Mouse (Mus musculus): ENCODE results near the gene Taco1. TPM values are rescaled to one million over a fixed set of nuclear protein-coding genes. Genes with fewer than 3 reads are reported as not detected.

Taco1 gene
- polyA plus RNA-seq, 1 experiment from 2014 or later: 7.4 TPM

DNA sequence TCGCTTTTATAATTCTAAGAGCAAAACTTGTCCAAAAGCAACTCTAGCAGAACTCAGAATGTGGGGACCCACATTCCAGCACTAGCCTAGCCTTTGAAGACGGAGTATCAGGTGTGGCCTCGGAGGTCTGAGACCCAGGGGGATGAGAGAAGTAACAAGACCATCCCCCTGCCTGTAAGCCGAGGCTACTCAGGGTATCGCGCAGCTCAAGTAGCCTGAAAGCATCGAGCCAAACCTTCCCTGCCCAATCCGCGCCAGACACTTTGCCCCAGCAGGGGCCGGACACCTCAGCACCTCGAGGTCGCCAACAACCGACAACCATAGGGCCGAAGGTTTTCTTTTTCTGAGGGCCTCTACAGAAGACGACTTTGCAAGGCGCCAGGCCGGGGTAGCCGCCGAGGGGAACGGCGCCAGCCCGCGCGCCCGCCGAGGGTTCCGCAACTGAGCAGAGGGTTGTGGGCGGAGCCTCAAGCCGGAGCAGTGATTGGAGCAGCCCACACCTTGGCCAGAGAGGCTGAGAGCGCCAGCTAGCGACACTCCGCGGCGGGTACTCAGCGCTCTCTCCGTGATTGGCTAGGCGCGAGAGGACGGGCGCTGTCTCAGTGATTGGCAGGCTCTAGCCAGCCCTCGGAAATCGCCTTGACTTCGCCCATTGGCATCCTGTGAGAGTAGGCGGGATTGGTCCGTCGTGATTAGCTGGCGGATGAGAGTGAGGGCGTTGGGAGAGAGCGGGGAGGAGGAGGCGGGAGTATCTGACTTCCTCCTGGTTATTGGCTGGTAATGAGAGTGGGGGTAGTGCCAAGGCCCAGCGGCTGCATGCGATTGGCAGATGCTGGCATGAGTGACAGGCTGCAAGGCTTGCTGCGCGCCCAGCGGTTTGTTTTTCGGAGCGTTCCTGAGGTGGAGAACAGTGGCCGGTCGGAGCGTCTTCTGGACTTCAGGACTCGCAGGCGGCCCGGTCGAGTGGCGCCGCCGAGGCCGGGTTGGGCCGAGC lies 18.1 kb downstream of the Taco1 start, which contains the start of gene Map3k3:
Gene Map3k3, plus strand, starts transcription at position 906 of the 994 bp plus-strand sequence.
- no peaks in the 10 kb centered on the region for H3K9me3 ChIP-seq (ENCODE audit: control insufficient read depth, low read length)
- H3K36me3 ChIP-seq (ENCODE audit: control insufficient read depth, insufficient read depth, low read length): no peaks in the 10 kb centered on the region
- H3K9ac ChIP-seq (ENCODE audit: low read depth, low read length): peak within 1 kb of the TSS; percentile 94
- H3K4me1 ChIP-seq (ENCODE audit: control insufficient read depth, insufficient read depth, low read depth, low read length): peaks cover 10% of the 10 kb centered on the region
- peak within 1 kb of the TSS; percentile 99 for H3K4me3 ChIP-seq (ENCODE audit: low read length)
- H3K27me3 ChIP-seq (replicated peaks; ENCODE audit: control insufficient read depth, insufficient read depth, low read length): no peaks in the 10 kb centered on the region
- H3K27ac ChIP-seq (ENCODE audit: low read depth, low read length): peak within 1 kb of the TSS; percentile 97
- under 1% methylated on average over 69 of the region's 69 CpGs for WGBS
- ATAC-seq: peak; percentile 99
- peak within 1 kb of the TSS; percentile 85 for H3K4me2 ChIP-seq (ENCODE audit: low read length)

DNA sequence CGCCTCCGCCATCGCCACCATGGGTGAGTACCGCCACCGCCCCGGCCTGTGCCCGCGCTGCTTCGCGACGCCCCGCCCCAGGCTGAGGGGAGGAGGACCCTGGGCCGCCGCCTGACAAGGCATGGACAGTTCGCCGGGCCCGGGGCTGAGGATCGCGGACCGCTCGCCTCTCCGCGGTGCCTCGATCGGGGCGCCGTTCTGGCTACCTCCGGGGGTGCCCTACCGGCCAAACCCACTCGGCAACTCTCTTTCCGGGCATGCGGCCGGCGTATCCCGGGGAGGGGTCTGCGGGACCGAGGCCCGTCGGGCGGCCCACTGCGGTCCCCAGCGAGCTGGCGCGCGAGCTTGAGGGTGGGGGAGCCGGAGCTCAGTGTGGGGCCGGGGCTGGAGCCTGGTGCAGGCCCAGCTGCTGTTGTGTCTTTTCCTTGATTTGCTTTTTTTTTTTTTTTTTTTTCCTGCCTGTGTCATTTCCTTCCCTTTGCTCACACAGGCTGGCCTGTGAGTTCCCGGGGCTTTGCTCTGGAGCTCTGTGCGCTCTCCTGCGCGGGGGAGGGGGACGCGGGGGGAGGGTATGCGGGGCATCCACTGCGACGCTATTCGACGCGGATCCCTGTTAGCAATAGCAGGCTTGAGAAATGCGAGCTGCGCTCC lies 19.2 kb downstream of the Taco1 start:
- Histone ChIP-seq H3K4me2 (ENCODE audit: low read length) (peak overlapping the region; percentile 68), H3K36me3 (ENCODE audit: control insufficient read depth, insufficient read depth, low read length) (no peaks in the 10 kb centered on the region), H3K9me3 (ENCODE audit: control insufficient read depth, low read length) (no peaks in the 10 kb centered on the region), H3K27me3 (replicated peaks; ENCODE audit: control insufficient read depth, insufficient read depth, low read length) (no peaks in the 10 kb centered on the region), H3K9ac (ENCODE audit: low read depth, low read length) (peak overlapping the region; percentile 94), H3K4me3 (ENCODE audit: low read length) (peak overlapping the region; percentile 99), H3K4me1 (ENCODE audit: control insufficient read depth, insufficient read depth, low read depth, low read length) (peaks cover 10% of the 10 kb centered on the region), H3K27ac (ENCODE audit: low read depth, low read length) (peak overlapping the region; percentile 97)
- peak; percentile 28 for ATAC-seq
- under 1% methylated on average over 48 of the region's 61 CpGs for WGBS

DNA sequence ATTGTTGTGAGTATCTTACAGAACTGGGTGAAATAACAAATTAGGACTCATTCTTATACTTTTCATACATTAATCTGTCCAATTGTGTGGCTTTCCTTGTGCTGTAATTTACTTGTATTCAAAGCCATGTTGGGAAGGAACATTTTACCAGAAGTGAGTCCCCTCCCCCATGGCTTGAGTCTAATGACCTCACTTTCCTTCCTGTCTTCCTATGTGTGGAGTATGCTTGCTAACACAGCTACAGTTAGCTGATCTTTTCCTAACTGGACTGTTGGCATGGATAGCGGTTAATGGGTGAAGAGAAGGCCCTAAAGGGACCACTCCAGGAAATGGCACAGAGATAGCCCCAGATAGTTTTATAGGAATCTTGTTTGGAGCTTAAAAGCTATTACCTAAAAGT lies 32.4 kb downstream of the Taco1 start:
- no peak for ATAC-seq
- no peak overlapping the region for H3K9ac ChIP-seq (ENCODE audit: low read depth, low read length)
- H3K27me3 ChIP-seq (replicated peaks; ENCODE audit: control insufficient read depth, insufficient read depth, low read length): no peaks in the 10 kb centered on the region
- H3K4me2 ChIP-seq (ENCODE audit: low read length): no peak overlapping the region
- WGBS: 86% methylated on average over 1 of the region's 1 CpGs
- no peaks in the 10 kb centered on the region; the same call in 1 of the 2 replicates for H3K36me3 ChIP-seq (ENCODE audit: control insufficient read depth, insufficient read depth, low read length)
- no peak overlapping the region for H3K27ac ChIP-seq (ENCODE audit: low read depth, low read length)
- H3K4me3 ChIP-seq (ENCODE audit: low read length): no peak overlapping the region
- no peaks in the 10 kb centered on the region for H3K4me1 ChIP-seq (ENCODE audit: control insufficient read depth, insufficient read depth, low read depth, low read length)
- H3K9me3 ChIP-seq (ENCODE audit: control insufficient read depth, low read length): no peaks in the 10 kb centered on the region

DNA sequence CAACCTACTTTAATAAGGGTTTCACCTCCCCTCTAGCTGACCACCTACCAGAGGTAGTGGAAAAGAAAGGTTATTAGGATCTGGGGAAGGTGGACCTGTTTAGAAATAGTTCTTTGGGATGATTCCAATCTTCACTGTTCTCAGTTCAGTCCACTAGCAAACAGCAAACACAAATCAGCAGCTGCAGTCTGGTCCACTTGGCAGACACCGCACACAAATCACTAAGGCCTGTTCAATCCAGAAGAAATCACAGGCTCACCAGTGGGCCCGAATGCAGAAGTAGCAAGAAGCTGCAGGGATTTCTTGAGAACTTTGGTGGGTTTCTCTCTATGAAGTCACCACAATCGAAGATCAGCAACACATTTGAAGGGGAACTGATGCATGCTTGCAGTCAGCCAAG lies 37.0 kb downstream of the Taco1 start:
- no peak overlapping the region for H3K9ac ChIP-seq (ENCODE audit: low read depth, low read length)
- H3K4me1 ChIP-seq (ENCODE audit: control insufficient read depth, insufficient read depth, low read depth, low read length): no peaks in the 10 kb centered on the region
- no peak overlapping the region for H3K27ac ChIP-seq (ENCODE audit: low read depth, low read length)
- no peak overlapping the region for H3K4me3 ChIP-seq (ENCODE audit: low read length)
- ATAC-seq: no peak
- H3K4me2 ChIP-seq (ENCODE audit: low read length): no peak overlapping the region
- H3K9me3 ChIP-seq (ENCODE audit: control insufficient read depth, low read length): no peaks in the 10 kb centered on the region
- no peaks in the 10 kb centered on the region; the same call in 1 of the 2 replicates for H3K36me3 ChIP-seq (ENCODE audit: control insufficient read depth, insufficient read depth, low read length)
- H3K27me3 ChIP-seq (replicated peaks; ENCODE audit: control insufficient read depth, insufficient read depth, low read length): no peaks in the 10 kb centered on the region
- WGBS: 91% methylated on average over 3 of the region's 3 CpGs

DNA sequence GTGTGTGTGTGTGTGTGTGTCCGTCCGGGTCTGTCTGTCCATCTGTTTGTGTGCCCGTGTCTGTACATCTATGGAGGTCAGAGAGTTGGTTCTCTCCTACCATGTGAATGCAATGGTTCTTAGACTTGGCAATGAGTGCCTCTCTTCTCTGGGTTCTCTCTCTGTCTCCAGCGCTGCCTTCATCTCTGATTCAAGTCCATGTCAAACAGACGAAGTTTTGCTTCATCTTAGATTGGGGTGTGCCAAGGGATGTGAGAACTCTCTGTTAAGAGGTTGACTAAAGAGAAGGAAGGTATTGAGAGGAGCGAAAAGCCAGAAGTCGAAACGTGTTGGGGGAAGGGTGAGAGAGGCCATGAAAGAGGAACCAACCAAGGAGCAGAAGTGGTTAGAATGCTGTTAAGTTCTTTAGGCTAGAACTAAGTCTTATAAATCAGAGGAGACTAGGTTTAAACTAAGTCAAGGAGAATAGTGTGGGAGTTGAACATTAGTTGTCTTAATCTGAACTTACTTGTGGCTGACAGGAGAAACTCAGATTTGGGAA lies 40.3 kb downstream of the Taco1 start:
- no peak overlapping the region for H3K9ac ChIP-seq (ENCODE audit: low read depth, low read length)
- WGBS: 84% methylated on average over 8 of the region's 8 CpGs
- no peak overlapping the region for H3K4me2 ChIP-seq (ENCODE audit: low read length)
- no peak overlapping the region for H3K27ac ChIP-seq (ENCODE audit: low read depth, low read length)
- H3K27me3 ChIP-seq (replicated peaks; ENCODE audit: control insufficient read depth, insufficient read depth, low read length): no peaks in the 10 kb centered on the region
- no peak for ATAC-seq
- no peak overlapping the region for H3K4me3 ChIP-seq (ENCODE audit: low read length)
- H3K36me3 ChIP-seq (ENCODE audit: control insufficient read depth, insufficient read depth, low read length): 0 out of 2 replicates have a peak, but pooled peaks cover 2% of the 10 kb centered on the region
- no peaks in the 10 kb centered on the region for H3K9me3 ChIP-seq (ENCODE audit: control insufficient read depth, low read length)
- H3K4me1 ChIP-seq (ENCODE audit: control insufficient read depth, insufficient read depth, low read depth, low read length): no peaks in the 10 kb centered on the region

DNA sequence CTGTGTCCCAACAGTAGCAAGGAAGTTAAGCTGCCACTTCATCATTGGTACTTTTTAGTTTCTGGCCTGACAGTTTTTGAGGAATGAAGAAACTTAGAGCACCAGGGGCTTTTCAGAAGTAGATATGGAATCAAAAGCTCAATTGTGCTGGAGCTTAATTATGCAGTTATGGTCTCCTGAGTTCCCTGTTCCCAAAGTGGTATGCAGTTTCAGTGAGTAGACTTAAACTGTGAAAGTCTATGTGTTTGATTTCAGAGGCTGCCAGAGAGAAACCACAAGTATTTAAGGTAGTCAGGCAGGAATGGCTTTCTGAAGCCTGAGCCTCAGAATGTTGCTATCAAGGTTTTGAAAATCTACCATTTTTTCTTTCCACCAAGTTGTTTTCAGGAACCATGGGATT lies 45.8 kb downstream of the Taco1 start:
- Histone ChIP-seq H3K4me1 (ENCODE audit: control insufficient read depth, insufficient read depth, low read depth, low read length) (no peaks in the 10 kb centered on the region), H3K9ac (ENCODE audit: low read depth, low read length) (no peak overlapping the region), H3K4me3 (ENCODE audit: low read length) (no peak overlapping the region), H3K27me3 (replicated peaks; ENCODE audit: control insufficient read depth, insufficient read depth, low read length) (no peaks in the 10 kb centered on the region), H3K36me3 (ENCODE audit: control insufficient read depth, insufficient read depth, low read length) (peaks cover 7% of the 10 kb centered on the region), H3K9me3 (ENCODE audit: control insufficient read depth, low read length) (no peaks in the 10 kb centered on the region), H3K27ac (ENCODE audit: low read depth, low read length) (no peak overlapping the region), H3K4me2 (ENCODE audit: low read length) (no peak overlapping the region)
- ATAC-seq: no peak

DNA sequence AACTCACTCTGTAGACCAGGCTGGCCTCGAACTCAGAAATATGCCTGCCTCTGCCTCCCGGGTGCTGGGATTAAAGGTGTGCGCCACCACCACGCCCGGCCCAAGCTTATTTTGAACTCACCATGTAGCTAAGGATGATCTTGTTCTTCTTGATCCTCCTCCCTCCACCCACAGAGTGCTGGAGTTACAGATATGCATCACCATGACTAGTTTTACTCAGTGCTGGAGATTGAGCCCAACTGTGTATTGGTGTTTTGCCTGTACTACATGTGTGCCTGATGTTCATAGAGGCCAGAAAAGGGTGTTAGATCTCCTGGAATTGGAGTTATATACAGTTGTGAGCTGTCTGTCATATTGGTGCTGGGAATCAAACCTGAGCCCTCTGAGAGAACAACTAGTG lies 56.4 kb downstream of the Taco1 start:
- WGBS: 98% methylated on average over 5 of the region's 5 CpGs
- Histone ChIP-seq H3K27me3 (replicated peaks; ENCODE audit: control insufficient read depth, insufficient read depth, low read length) (no peaks in the 10 kb centered on the region), H3K36me3 (ENCODE audit: control insufficient read depth, insufficient read depth, low read length) (peaks cover 10% of the 10 kb centered on the region), H3K4me2 (ENCODE audit: low read length) (no peak overlapping the region), H3K4me1 (ENCODE audit: control insufficient read depth, insufficient read depth, low read depth, low read length) (no peaks in the 10 kb centered on the region), H3K9me3 (ENCODE audit: control insufficient read depth, low read length) (no peaks in the 10 kb centered on the region), H3K27ac (ENCODE audit: low read depth, low read length) (0 out of 2 replicates have a peak overlapping the region, but pooled peaks have one; percentile 14), H3K4me3 (ENCODE audit: low read length) (no peak overlapping the region), H3K9ac (ENCODE audit: low read depth, low read length) (no peak overlapping the region)
- ATAC-seq: no peak

DNA sequence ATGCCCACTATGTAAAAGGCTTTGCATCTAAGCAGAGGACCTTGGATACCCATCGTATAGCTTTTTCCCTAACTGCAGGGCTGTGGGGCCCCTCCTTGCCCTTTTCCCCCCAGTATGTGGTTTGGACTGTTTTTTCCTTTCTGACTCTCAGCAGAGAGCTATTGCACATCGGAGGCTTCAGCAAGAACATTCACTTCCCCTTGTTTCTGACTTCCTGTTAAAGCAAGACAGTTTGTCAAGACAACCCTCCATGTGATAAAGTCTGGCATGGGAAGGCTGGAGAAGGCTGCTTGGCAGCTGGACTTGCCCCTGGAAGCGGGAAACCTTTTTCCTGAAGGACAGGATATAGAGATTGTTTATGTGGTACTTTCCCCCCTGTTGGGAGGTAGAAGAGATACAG lies 56.9 kb downstream of the Taco1 start:
- peaks cover 7% of the 10 kb centered on the region for H3K36me3 ChIP-seq (ENCODE audit: control insufficient read depth, insufficient read depth, low read length)
- H3K9me3 ChIP-seq (ENCODE audit: control insufficient read depth, low read length): no peaks in the 10 kb centered on the region
- H3K4me1 ChIP-seq (ENCODE audit: control insufficient read depth, insufficient read depth, low read depth, low read length): no peaks in the 10 kb centered on the region
- 0 out of 2 replicates have a peak overlapping the region, but pooled peaks have one; percentile 14 for H3K27ac ChIP-seq (ENCODE audit: low read depth, low read length)
- 86% methylated on average over 3 of the region's 3 CpGs for WGBS
- H3K9ac ChIP-seq (ENCODE audit: low read depth, low read length): no peak overlapping the region
- no peak for ATAC-seq
- H3K4me3 ChIP-seq (ENCODE audit: low read length): no peak overlapping the region
- H3K27me3 ChIP-seq (replicated peaks; ENCODE audit: control insufficient read depth, insufficient read depth, low read length): no peaks in the 10 kb centered on the region
- no peak overlapping the region for H3K4me2 ChIP-seq (ENCODE audit: low read length)

All from hindbrain, embryonic 16.5 days (tissue).